Mouse (Mus musculus) myocyte (in vitro differentiated cells): ENCODE data around the gene Hal. TPM values are rescaled to one million over a fixed set of nuclear protein-coding genes. Genes with fewer than 3 reads are reported as not detected.
"Not testable (repeated sequence)": the region's sequence is repeated elsewhere in the genome, so short reads cannot be mapped to it uniquely, and the experiment has no call there.

Source experiments
- H3K27me3 ChIP-seq: one replicate; pipeline ENCODE4 v1.6.1; 2011; ENCODE audit not compliant: control insufficient read depth, insufficient read depth, insufficient read length
- H3K36me3 ChIP-seq: one replicate; pipeline ENCODE4 v1.6.1; 2011; ENCODE audit not compliant: control insufficient read depth, insufficient read depth
- H3K4me2 ChIP-seq: one replicate; pipeline ENCODE4 v1.6.1; 2011; ENCODE audit warnings: low read depth, control low read depth
- H3K4me3 ChIP-seq: one replicate; pipeline ENCODE4 v1.5.1; 2011; ENCODE audit warnings: mild to moderate bottlenecking, control low read depth, moderate library complexity
- H3K79me2 ChIP-seq: one replicate; pipeline ENCODE4 v1.6.1; 2011; ENCODE audit not compliant: control insufficient read depth, insufficient read depth
- H3ac ChIP-seq: one replicate; pipeline ENCODE4 v1.6.1; 2011; ENCODE audit not compliant: control insufficient read depth, insufficient read length
- CEBPB ChIP-seq: IDR thresholded peaks from 2 replicates; pipeline ENCODE4 v1.6.1; 2011; ENCODE audit warnings: mild to moderate bottlenecking, moderate library complexity; ENCODE audit not compliant: poor library complexity, insufficient read depth, severe bottlenecking
- E2F4 ChIP-seq: IDR thresholded peaks from one replicate; pipeline ENCODE4 v1.6.1; 2011; ENCODE audit warnings: mild to moderate bottlenecking, control low read depth, moderate library complexity; ENCODE audit not compliant: insufficient read depth
- MAX ChIP-seq: IDR thresholded peaks from one replicate; pipeline ENCODE4 v1.6.1; 2011; ENCODE audit warnings: low read depth, mild to moderate bottlenecking, control low read depth
- MYOD1 ChIP-seq, 3 experiments: IDR thresholded peaks; one replicate each; pipeline ENCODE4 v1.6.1; 2011; ENCODE audit warnings: control low read depth in 2 of 3, low read depth in 2 of 3, mild to moderate bottlenecking in 2 of 3, moderate library complexity in 1 of 3; ENCODE audit not compliant: insufficient read length in 2 of 3, control insufficient read depth in 1 of 3
- MYOG ChIP-seq, 3 experiments: IDR thresholded peaks; one replicate each; pipeline ENCODE4 v1.6.1; 2011; ENCODE audit warnings: control low read depth in 2 of 3, low read depth in 2 of 3, mild to moderate bottlenecking in 2 of 3; ENCODE audit not compliant: insufficient read length in 2 of 3, control insufficient read depth in 1 of 3, insufficient read depth in 1 of 3
- POLR2A ChIP-seq: IDR thresholded peaks from one replicate; pipeline ENCODE4 v1.6.1; 2011; ENCODE audit warnings: low read depth, mild to moderate bottlenecking, control low read depth, moderate library complexity; ENCODE audit not compliant: insufficient read length
- POLR2AphosphoS2 ChIP-seq: IDR thresholded peaks from one replicate; pipeline ENCODE4 v1.6.1; 2011; ENCODE audit warnings: low read depth, control low read depth; ENCODE audit not compliant: insufficient read length
- REST ChIP-seq: IDR thresholded peaks from one replicate; pipeline ENCODE4 v1.6.1; 2011; ENCODE audit warnings: mild to moderate bottlenecking, control low read depth, moderate library complexity; ENCODE audit not compliant: insufficient read depth, insufficient read length
- SRF ChIP-seq: IDR thresholded peaks from one replicate; pipeline ENCODE4 v1.6.1; 2011; ENCODE audit warnings: low read depth; ENCODE audit not compliant: control insufficient read depth, insufficient read length
- TCF12 ChIP-seq: IDR thresholded peaks from one replicate; pipeline ENCODE4 v1.6.1; 2011; ENCODE audit warnings: mild to moderate bottlenecking, control low read depth; ENCODE audit not compliant: poor library complexity, insufficient read depth, severe bottlenecking
- TCF3 ChIP-seq: IDR thresholded peaks from one replicate; pipeline ENCODE4 v1.6.1; 2011; ENCODE audit warnings: low read depth, control low read depth; ENCODE audit not compliant: insufficient read length
- USF1 ChIP-seq: IDR thresholded peaks from one replicate; pipeline ENCODE4 v1.6.1; 2011; ENCODE audit warnings: low read depth, mild to moderate bottlenecking, control low read depth, moderate library complexity
- polyA plus RNA-seq: library from polyadenylated mRNA; unstranded; fragments of >200 nt; fragmentation: generic; extraction: Trizol; gene quantifications from one replicate; pipeline ENCODE4 v1.2.1, GENCODE M21; 2012; ENCODE audit warnings: missing spikeins

The Hal gene
- polyA plus RNA-seq, 1 experiment, result 0.11 TPM

- Histone ChIP-seq H3K79me2 (no peaks in the 10 kb centered on the region), H3ac (no peak overlapping the region), H3K4me3 (no peak overlapping the region), H3K27me3 (no peaks in the 10 kb centered on the region), H3K4me2 (no peak overlapping the region), H3K36me3 (no peaks in the 10 kb centered on the region)
- TF ChIP-seq REST (no peak), MYOG (IDR thresholded peaks at IDR 0.05; ENCODE audit: control insufficient read depth in 1 of 3, insufficient read depth in 1 of 3, insufficient read length in 2 of 3, low read depth in 2 of 3) (no peak), SRF (no peak), POLR2AphosphoS2 (no peak)
Measured at GRCm38 (mm10) chr10:93544172-93544571, 55.6 kb downstream of the Hal start.

GRCm38 (mm10) chr10:93547741-93548270 is 59.2 kb downstream of the Hal start:
- Histone ChIP-seq H3K79me2 (no peaks in the 10 kb centered on the region), H3K4me2 (no peak overlapping the region), H3K4me3 (no peak overlapping the region), H3K27me3 (no peaks in the 10 kb centered on the region), H3K36me3 (no peaks in the 10 kb centered on the region), H3ac (no peak overlapping the region)
- TF ChIP-seq USF1, result no peak

GRCm38 (mm10) chr10:93548991-93549390 is 60.4 kb downstream of the Hal start:
- H3ac ChIP-seq, result no peak overlapping the region
- H3K79me2 ChIP-seq, result no peaks in the 10 kb centered on the region
- H3K27me3 ChIP-seq, result no peaks in the 10 kb centered on the region
- no peaks in the 10 kb centered on the region for H3K36me3 ChIP-seq
- TF ChIP-seq POLR2A, result no peak
- TF ChIP-seq POLR2AphosphoS2, result no peak
- TF ChIP-seq MAX, result no peak
- TF ChIP-seq MYOG (IDR thresholded peaks at IDR 0.05; ENCODE audit: control insufficient read depth in 1 of 3, insufficient read depth in 1 of 3, insufficient read length in 2 of 3, low read depth in 2 of 3), result no peak
- TF ChIP-seq SRF, result no peak
- no peak for TF ChIP-seq CEBPB
- no peak for TF ChIP-seq REST
- no peak for TF ChIP-seq USF1
- TF ChIP-seq TCF12, result no peak
- TF ChIP-seq MYOD1 (IDR thresholded peaks at IDR 0.05; ENCODE audit: control insufficient read depth in 1 of 3, insufficient read length in 2 of 3, low read depth in 2 of 3), result no peak
- TF ChIP-seq E2F4, result no peak
- no peak for TF ChIP-seq TCF3
- H3K4me3 ChIP-seq, result no peak overlapping the region
- H3K4me2 ChIP-seq, result no peak overlapping the region

- Histone ChIP-seq H3K4me2 (no peak overlapping the region), H3K79me2 (no peaks in the 10 kb centered on the region), H3K36me3 (no peaks in the 10 kb centered on the region), H3K27me3 (no peaks in the 10 kb centered on the region), H3K4me3 (no peak overlapping the region), H3ac (no peak overlapping the region)
- no peak for TF ChIP-seq E2F4
Measured at GRCm38 (mm10) chr10:93549821-93550220, 61.3 kb downstream of the Hal start.

GRCm38 (mm10) chr10:93552596-93552995 is 64.0 kb downstream of the Hal start:
- Histone ChIP-seq H3K4me2 (no peak overlapping the region), H3K36me3 (no peaks in the 10 kb centered on the region), H3K4me3 (no peak overlapping the region), H3K27me3 (no peaks in the 10 kb centered on the region), H3K79me2 (no peaks in the 10 kb centered on the region), H3ac (no peak overlapping the region)
- TF ChIP-seq TCF12, result no peak
- no peak for TF ChIP-seq MYOG (IDR thresholded peaks at IDR 0.05; ENCODE audit: control insufficient read depth in 1 of 3, insufficient read depth in 1 of 3, insufficient read length in 2 of 3, low read depth in 2 of 3)
- no peak for TF ChIP-seq MYOD1 (IDR thresholded peaks at IDR 0.05; ENCODE audit: control insufficient read depth in 1 of 3, insufficient read length in 2 of 3, low read depth in 2 of 3)
- TF ChIP-seq USF1, result no peak
- no peak for TF ChIP-seq E2F4
- TF ChIP-seq POLR2A, result no peak
- no peak for TF ChIP-seq SRF

- H3K4me3 ChIP-seq, H3K4me2 ChIP-seq, H3K27me3 ChIP-seq, H3K79me2 ChIP-seq, H3K36me3 ChIP-seq, H3ac ChIP-seq: not testable (repeated sequence)
Measured at GRCm38 (mm10) chr10:93557971-93558370, 69.4 kb downstream of the Hal start.
